Comparison of ENCODE assay signal across 8 mouse cellular contexts in genomic region chr1:64734771-64735750, GRCm38 (mm10). TPM values are rescaled to one million over a fixed set of nuclear protein-coding genes. Genes with fewer than 3 reads are reported as not detected.
A peak's percentile ranks its signal among the peaks of the same experiment; 100 is the strongest.
DNase-seq lines count a peak whose midpoint lies in the region; ATAC-seq and TF ChIP-seq lines count a peak whose summit lies in the region.

No protein-coding gene starts in this region.

- ATAC-seq in heart, embryonic 15.5 days (replicated peaks; ENCODE audit: insufficient number of reproducible peaks, insufficient read depth, low FRiP score, low read depth) = no peak

- TF ChIP-seq CTCF in thymus, adult 2 months (IDR thresholded peaks at IDR 0.05; ENCODE audit: borderline replicate concordance, control insufficient read depth, extremely low read depth, insufficient read depth, low read length, poor library complexity) = no peak

- DNase-seq in thymus, adult 2 months = no peak
- no peak for DNase-seq in thymus, postnatal 10 days (ENCODE audit: low spot score in 2 of 2)
- peak; percentile 72 for DNase-seq in embryo, embryonic 10.5 days (ENCODE audit: low spot score)
- peak; percentile 54 for DNase-seq in kidney, postnatal 14 days
- DNase-seq in mesoderm, embryonic 11.5 days (ENCODE audit: low read depth, low spot score) = peak; percentile 36
- DNase-seq in spleen, postnatal 4 days (ENCODE audit: low spot score in 2 of 2) = peak; percentile 34 to 75
- no peak for DNase-seq in left cerebral cortex, postnatal 25 days (ENCODE audit: low spot score in 2 of 2)

- H3K4me2 ChIP-seq in heart, embryonic 15.5 days = peak overlapping the region; percentile 94

- no peak overlapping the region for H3K27ac ChIP-seq in thymus, adult 2 months (ENCODE audit: control insufficient read depth, insufficient read depth, low read length)
- H3K27ac ChIP-seq in heart, embryonic 15.5 days = no peak overlapping the region

- 70% methylated on average over 58 of the region's 58 CpGs for WGBS in thymus, adult 2 months
- WGBS in heart, embryonic 15.5 days = 40% methylated on average over 58 of the region's 58 CpGs

- H3K36me3 ChIP-seq in thymus, adult 2 months (ENCODE audit: control insufficient read depth, insufficient read depth, low read length) = no peaks in the 10 kb centered on the region
- no peaks in the 10 kb centered on the region for H3K36me3 ChIP-seq in heart, embryonic 15.5 days

- intact Hi-C loops in left cerebral cortex, postnatal 25 days (cut with DNase I) = loop anchor here (5.0 kb wide), 2 partner anchors 57 to 262 kb away; no protein-coding TSS in a partner anchor

- peak overlapping the region; percentile 51; the same call in 1 of the 2 replicates for H3K9ac ChIP-seq in heart, embryonic 15.5 days

- peak overlapping the region; percentile 27 for H3K4me3 ChIP-seq in thymus, adult 2 months (ENCODE audit: control insufficient read depth, insufficient read depth, low read length)
- H3K4me3 ChIP-seq in heart, embryonic 15.5 days = peak overlapping the region; percentile 66

- peaks cover 23% of the 10 kb centered on the region for H3K4me1 ChIP-seq in thymus, adult 2 months (replicated peaks; ENCODE audit: control insufficient read depth, insufficient read depth, low read length)
- H3K4me1 ChIP-seq in heart, embryonic 15.5 days (replicated peaks) = peaks cover 59% of the 10 kb centered on the region

- TF ChIP-seq POLR2A in thymus, adult 2 months (IDR thresholded peaks at IDR 0.05; ENCODE audit: control insufficient read depth, extremely low read depth, insufficient read depth, low read length, poor library complexity) = 0 out of 2 replicates have a peak, but pooled peaks have one; percentile 22

- H3K27me3 ChIP-seq in thymus, adult 2 months (ENCODE audit: control insufficient read depth, insufficient read depth, low read length) = no peaks in the 10 kb centered on the region
- peaks cover 10% of the 10 kb centered on the region; the same call in 1 of the 2 replicates for H3K27me3 ChIP-seq in heart, embryonic 15.5 days

- H3K9me3 ChIP-seq in heart, embryonic 15.5 days (replicated peaks) = no peaks in the 10 kb centered on the region

RNA-seq across cellular contexts. Expression of gene Fzd5, which starts 2.5 kb away (rescaled TPM):
- 8.2 and 10.7 TPM in 2 replicates for polyA plus RNA-seq in thymus, adult 2 months (2012; rRNA removed)
- polyA plus RNA-seq in heart, embryonic 15.5 days (2015; fragmentation: Nextera tagmentation; extraction: Ambion mirVana) = 1.5 and 1.7 TPM in 2 replicates
- total RNA-seq in left cerebral cortex, postnatal 25 days (2021) = 1 to 10 TPM; 1.0 to 1.2 TPM

RNA-seq across cellular contexts. Expression of gene Ccnyl1, which starts 44.8 kb away (rescaled TPM):
- 13.2 and 19.1 TPM in 2 replicates for polyA plus RNA-seq in thymus, adult 2 months (2012; rRNA removed)
- 3.3 and 3.4 TPM in 2 replicates for polyA plus RNA-seq in heart, embryonic 15.5 days (2015; fragmentation: Nextera tagmentation; extraction: Ambion mirVana)
- total RNA-seq in left cerebral cortex, postnatal 25 days (2021) = 10 to 100 TPM; 17.4 to 25.1 TPM

Comparison
In these comparisons a context has a peak if more than half of its experiments do, and no peak if none do; other contexts are left out.
1. DNase-seq: peak in embryo, embryonic 10.5 days (single experiment), kidney, postnatal 14 days (single experiment), mesoderm, embryonic 11.5 days (single experiment) and spleen, postnatal 4 days (2 of 2); none in thymus, adult 2 months (single experiment), thymus, postnatal 10 days (0 of 2) and left cerebral cortex, postnatal 25 days (0 of 2).